Mouse (Mus musculus) small intestine, adult 2 months (tissue): ENCODE measurements around the gene Pdpn. TPM values are rescaled to one million over a fixed set of nuclear protein-coding genes. Genes with fewer than 3 reads are reported as not detected.

Experiments used
- H3K27ac ChIP-seq: fragments of 200-500 bp; 2 replicates; pipeline ENCODE4 v1.5.1; 2012; ENCODE audit warnings: low read depth, low read length, control low read depth, inconsistent platforms; ENCODE audit not compliant: insufficient read depth
- H3K27me3 ChIP-seq: fragments of 200-500 bp; 2 replicates; pipeline ENCODE4 v1.6.1; 2012; ENCODE audit warnings: mild to moderate bottlenecking, moderate library complexity, low read length, inconsistent platforms; ENCODE audit not compliant: control insufficient read depth, insufficient read depth
- H3K36me3 ChIP-seq: fragments of 200-500 bp; 2 replicates; pipeline ENCODE4 v1.6.1; 2012; ENCODE audit warnings: mild to moderate bottlenecking, low read length, control low read depth, inconsistent platforms; ENCODE audit not compliant: control insufficient read depth, insufficient read depth
- H3K4me1 ChIP-seq: fragments of 200-500 bp; 2 replicates; pipeline ENCODE4 v1.6.1; 2012; ENCODE audit warnings: low read length, inconsistent platforms, mixed read lengths; ENCODE audit not compliant: control insufficient read depth, insufficient read depth, insufficient read length
- H3K4me3 ChIP-seq: fragments of 200-500 bp; 2 replicates; pipeline ENCODE4 v1.5.1; 2012; ENCODE audit warnings: low read depth, mild to moderate bottlenecking, control low read depth, inconsistent platforms, low read length, moderate library complexity
- CTCF ChIP-seq: fragments of 200-500 bp; IDR thresholded peaks from 2 replicates; pipeline ENCODE4 v1.5.1; 2012; ENCODE audit warnings: low read depth, mild to moderate bottlenecking, control low read depth, inconsistent platforms, low read length, moderate library complexity, mixed read lengths; ENCODE audit not compliant: insufficient replicate concordance, insufficient read length; ENCODE audit errors: extremely low read depth
- POLR2A ChIP-seq: fragments of 200-500 bp; IDR thresholded peaks from 2 replicates; pipeline ENCODE4 v1.6.1; 2012; ENCODE audit warnings: low read depth, mild to moderate bottlenecking, control low read depth, inconsistent platforms, low read length, moderate library complexity
- WGBS: fragments of 180-500 bp; shearing (Covaris S2); methylation state at CpG from one replicate; pipeline ENCODE4 v1.1.7; 2018; 5-methylcytosine and 5-hydroxymethylcytosine counted together
- polyA plus RNA-seq: library from polyadenylated mRNA; depleted of rRNA; stranded (reverse); fragments of >200 nt; gene quantifications from 2 replicates; pipeline ENCODE4 v1.2.3, GENCODE M21; 2012

The Pdpn gene
- polyA plus RNA-seq, 1 experiment, result 1.2 TPM

- H3K4me1 ChIP-seq, result no peaks in the 10 kb centered on the region
- no peaks in the 10 kb centered on the region for H3K27me3 ChIP-seq
- H3K27ac ChIP-seq, result no peak overlapping the region
- WGBS, result 28% methylated on average over 8 of the region's 8 CpGs
- TF ChIP-seq CTCF (no peak), POLR2A (no peak)
- H3K36me3 ChIP-seq, result no peaks in the 10 kb centered on the region
- no peak overlapping the region for H3K4me3 ChIP-seq
Observed at GRCm38 (mm10) chr4:143259718-143260349, 39.5 kb downstream of the Pdpn start.

- no peak overlapping the region for H3K4me3 ChIP-seq
- 35% methylated on average over 19 of the region's 19 CpGs for WGBS
Observed at GRCm38 (mm10) chr4:143258517-143258916, 40.8 kb downstream of the Pdpn start.

GRCm38 (mm10) chr4:143257971-143258370, 41.4 kb downstream of the Pdpn start:
- Histone ChIP-seq H3K4me1 (no peaks in the 10 kb centered on the region), H3K27ac (no peak overlapping the region), H3K36me3 (no peaks in the 10 kb centered on the region), H3K4me3 (no peak overlapping the region), H3K27me3 (no peaks in the 10 kb centered on the region)
- WGBS, result 56% methylated on average over 6 of the region's 6 CpGs
- no peak for TF ChIP-seq POLR2A
- TF ChIP-seq CTCF, result no peak

More at GRCm38 (mm10) chr4:143258517-143258916, 40.8 kb downstream of the Pdpn start:
- no peaks in the 10 kb centered on the region for H3K4me1 ChIP-seq
- H3K27ac ChIP-seq, result no peak overlapping the region
- no peaks in the 10 kb centered on the region for H3K27me3 ChIP-seq
- H3K36me3 ChIP-seq, result no peaks in the 10 kb centered on the region
- no peak for TF ChIP-seq POLR2A
- TF ChIP-seq CTCF, result peak; percentile 71; the same call in 1 of the 2 replicates

- H3K4me3 ChIP-seq, result no peak overlapping the region
- TF ChIP-seq CTCF (no peak), POLR2A (no peak)
- WGBS, result 66% methylated on average over 8 of the region's 8 CpGs
Observed at GRCm38 (mm10) chr4:143255541-143255940, 43.8 kb downstream of the Pdpn start.

GRCm38 (mm10) chr4:143253356-143253755, 46.0 kb downstream of the Pdpn start:
- no peak overlapping the region for H3K27ac ChIP-seq
- no peaks in the 10 kb centered on the region for H3K4me1 ChIP-seq
- no peaks in the 10 kb centered on the region for H3K36me3 ChIP-seq
- no peak overlapping the region for H3K4me3 ChIP-seq
- H3K27me3 ChIP-seq, result no peaks in the 10 kb centered on the region
- TF ChIP-seq POLR2A (no peak), CTCF (no peak)
- WGBS, result 84% methylated on average over 1 of the region's 1 CpGs

More at GRCm38 (mm10) chr4:143255541-143255940, 43.8 kb downstream of the Pdpn start:
- Histone ChIP-seq H3K36me3 (no peaks in the 10 kb centered on the region), H3K27ac (no peak overlapping the region), H3K4me1 (no peaks in the 10 kb centered on the region), H3K27me3 (no peaks in the 10 kb centered on the region)

GRCm38 (mm10) chr4:143248050-143248449, 51.3 kb downstream of the Pdpn start:
- 75% methylated on average over 5 of the region's 5 CpGs for WGBS
- no peak overlapping the region for H3K27ac ChIP-seq
- no peaks in the 10 kb centered on the region for H3K27me3 ChIP-seq
- H3K4me1 ChIP-seq, result no peaks in the 10 kb centered on the region
- H3K36me3 ChIP-seq, result no peaks in the 10 kb centered on the region
- peak; percentile 54; the same call in 1 of the 2 replicates for TF ChIP-seq CTCF
- TF ChIP-seq POLR2A, result no peak
- no peak overlapping the region for H3K4me3 ChIP-seq

- no peak overlapping the region for H3K27ac ChIP-seq
- H3K27me3 ChIP-seq, result no peaks in the 10 kb centered on the region
- no peaks in the 10 kb centered on the region for H3K36me3 ChIP-seq
- no peak overlapping the region for H3K4me3 ChIP-seq
- 72% methylated on average over 9 of the region's 9 CpGs for WGBS
- TF ChIP-seq CTCF, result no peak
- TF ChIP-seq POLR2A, result no peak
- 0 out of 2 replicates have a peak, but pooled peaks cover 4% of the 10 kb centered on the region for H3K4me1 ChIP-seq
Observed at GRCm38 (mm10) chr4:143241294-143241693, 58.1 kb downstream of the Pdpn start.
